Mouse (Mus musculus) v-Abl transformed pro-B cells (cell line): ENCODE measurements around the gene Ercc5.

Experiments
- in situ Hi-C, 2 experiments: fragments of 400-800 bp; cut with MboI; formaldehyde crosslinking; loops; one replicate each; pipeline ENCODE4 v1.15.1; 2025; ENCODE audit not compliant: unreplicated experiment in 2 of 2

The Ercc5 gene

GRCm38 (mm10) chr1:44167859-44168383 lies 20.4 kb downstream of the Ercc5 start:
- in situ Hi-C loops = loop anchor here in 1 of 2 experiments (25.0 kb wide), 1 partner anchor 106 kb away; the partner anchor contains the start of gene Gm8251

- in situ Hi-C loops = loop anchor here in 1 of 2 experiments (25.0 kb wide), 1 partner anchor 110 kb away; the partner anchor contains the start of gene Gm8251
Observed at GRCm38 (mm10) chr1:44172656-44173055, 25.1 kb downstream of the Ercc5 start.

- in situ Hi-C loops = loop anchor here in 1 of 2 experiments (25.0 kb wide), 1 partner anchor 112 kb away; the partner anchor contains the start of gene Gm8251
Observed at GRCm38 (mm10) chr1:44173903-44174302, 26.4 kb downstream of the Ercc5 start.

GRCm38 (mm10) chr1:44178086-44178485 lies 30.5 kb downstream of the Ercc5 start:
- in situ Hi-C loops = loop anchor here in 1 of 2 experiments (5.0 kb wide), 2 partner anchors 81 to 416 kb away; no protein-coding TSS in a partner anchor

GRCm38 (mm10) chr1:44186396-44186795 lies 38.9 kb downstream of the Ercc5 start:
- in situ Hi-C loops = no loop called here

GRCm38 (mm10) chr1:44198273-44199171 lies 51.0 kb downstream of the Ercc5 start:
- in situ Hi-C loops = no loop called here

GRCm38 (mm10) chr1:44202876-44203275 lies 55.3 kb downstream of the Ercc5 start:
- in situ Hi-C loops = no loop called here

GRCm38 (mm10) chr1:44214443-44214842 lies 66.9 kb downstream of the Ercc5 start:
- in situ Hi-C loops = no loop called here

GRCm38 (mm10) chr1:44216352-44217116 lies 69.0 kb downstream of the Ercc5 start:
- in situ Hi-C loops = no loop called here

- in situ Hi-C loops = no loop called here
Observed at GRCm38 (mm10) chr1:44217118-44217517, 69.6 kb downstream of the Ercc5 start.

- in situ Hi-C loops = no loop called here
Observed at GRCm38 (mm10) chr1:44218876-44219275, 71.3 kb downstream of the Ercc5 start, which contains the start of gene Mettl21e. TSS of gene Mettl21e (minus strand) at chr1:44218961.

- in situ Hi-C loops = loop anchor here (10.0 to 25.0 kb wide), 5 partner anchors 167 to 1536 kb away; partner anchors contain the start of genes Col3a1 (in 1 of the 2) and Gm8251 (in 1 of the 2)
Observed at GRCm38 (mm10) chr1:44229044-44229443, 81.5 kb downstream of the Ercc5 start.
